Mouse (Mus musculus) frontal cortex, postnatal 36 days (tissue): ENCODE data around the gene C2.
A peak's percentile ranks its signal among the peaks of the same experiment; 100 is the strongest.
"Not testable (repeated sequence)": the region's sequence is repeated elsewhere in the genome, so short reads cannot be mapped to it uniquely, and the experiment has no call there.

Source experiments
- DNase-seq, 2 experiments: peaks; one replicate each; pipeline ENCODE4 v3.0.0; 2022; ENCODE audit warnings: low spot score in 2 of 2

Gene C2

GRCm38 (mm10) chr17:34911945-34912351 is 13.9 kb upstream of the C2 start:
- DNase-seq, result peak; percentile 45 to 61

GRCm38 (mm10) chr17:34910982-34911381 is 12.9 kb upstream of the C2 start:
- no peak for DNase-seq

GRCm38 (mm10) chr17:34902895-34903294 is 4.8 kb upstream of the C2 start:
- no peak for DNase-seq

GRCm38 (mm10) chr17:34901948-34902347 is 3.9 kb upstream of the C2 start:
- DNase-seq, result not testable (repeated sequence)

GRCm38 (mm10) chr17:34900826-34901225 is 2.8 kb upstream of the C2 start:
- DNase-seq, result not testable (repeated sequence)

- no peak for DNase-seq
Observed at GRCm38 (mm10) chr17:34899890-34900243, 1.8 kb upstream of the C2 start.

GRCm38 (mm10) chr17:34899053-34899889 is 1.2 kb upstream of the C2 start:
- DNase-seq, result peak in 1 of 2 experiments; percentile 33

GRCm38 (mm10) chr17:34898706-34899052 is 614 bp upstream of the C2 start:
- no peak for DNase-seq

GRCm38 (mm10) chr17:34897373-34898159 is 499 bp downstream of the C2 start:
- DNase-seq, result peak; percentile 24 to 71

GRCm38 (mm10) chr17:34896366-34896765 is 1.7 kb downstream of the C2 start:
- no peak for DNase-seq

GRCm38 (mm10) chr17:34895724-34896123 is 2.3 kb downstream of the C2 start:
- no peak for DNase-seq

GRCm38 (mm10) chr17:34894801-34895530 is 3.1 kb downstream of the C2 start:
- DNase-seq, result peak; percentile 34 to 38

GRCm38 (mm10) chr17:34894074-34894597 is 3.9 kb downstream of the C2 start:
- DNase-seq, result peak; percentile 89 to 92

- DNase-seq, result no peak
Observed at GRCm38 (mm10) chr17:34893072-34893824, 4.8 kb downstream of the C2 start.

GRCm38 (mm10) chr17:34891377-34891776 is 6.7 kb downstream of the C2 start:
- no peak for DNase-seq

GRCm38 (mm10) chr17:34890074-34890743 is 7.9 kb downstream of the C2 start:
- DNase-seq, result no peak

GRCm38 (mm10) chr17:34887942-34888341 is 10.1 kb downstream of the C2 start:
- DNase-seq, result no peak

GRCm38 (mm10) chr17:34885615-34886014 is 12.4 kb downstream of the C2 start:
- DNase-seq, result no peak

GRCm38 (mm10) chr17:34884704-34885103 is 13.4 kb downstream of the C2 start:
- DNase-seq, result no peak

GRCm38 (mm10) chr17:34883332-34883731 is 14.7 kb downstream of the C2 start:
- no peak for DNase-seq
